Mouse (Mus musculus) intestine, embryonic 15.5 days (tissue): ENCODE results near the gene Ankrd63. TPM values are rescaled to one million over a fixed set of nuclear protein-coding genes. Genes with fewer than 3 reads are reported as not detected.
A peak's percentile ranks its signal among the peaks of the same experiment; 100 is the strongest.

Experiments used
- ATAC-seq: fragments of 200-750 bp; cut with Nextera tagmentation; 2 replicates; pipeline ENCODE4 v1.8.0; 2017; ENCODE audit warnings: moderate TSS enrichment, moderate library complexity
- H3K27ac ChIP-seq: fragments of 300-500 bp; sonication (generic); 2 replicates; pipeline ENCODE4 v1.5.1; 2015; ENCODE audit warnings: mild to moderate bottlenecking, inconsistent platforms
- H3K27me3 ChIP-seq: fragments of 300-500 bp; sonication (generic); replicated peaks from 2 replicates; pipeline ENCODE4 v1.6.1; 2015; ENCODE audit warnings: inconsistent platforms
- H3K36me3 ChIP-seq: fragments of 300-500 bp; sonication (generic); 2 replicates; pipeline ENCODE4 v1.6.1; 2015; ENCODE audit warnings: inconsistent platforms
- H3K4me1 ChIP-seq: fragments of 300-500 bp; sonication (generic); replicated peaks from 2 replicates; pipeline ENCODE4 v1.6.1; 2015; ENCODE audit warnings: inconsistent platforms
- H3K4me2 ChIP-seq: fragments of 300-500 bp; sonication (generic); replicated peaks from 2 replicates; pipeline ENCODE4 v1.6.1; 2015; ENCODE audit warnings: mild to moderate bottlenecking, inconsistent platforms
- H3K4me3 ChIP-seq: fragments of 300-500 bp; sonication (generic); replicated peaks from 2 replicates; pipeline ENCODE4 v1.5.1; 2015; ENCODE audit warnings: inconsistent platforms
- H3K9ac ChIP-seq: fragments of 300-500 bp; sonication (generic); 2 replicates; pipeline ENCODE4 v1.6.1; 2015; ENCODE audit warnings: inconsistent platforms
- H3K9me3 ChIP-seq: fragments of 300-500 bp; sonication (generic); 2 replicates; pipeline ENCODE4 v1.6.1; 2016; ENCODE audit warnings: inconsistent platforms
- WGBS: fragments of 180-500 bp; shearing (Covaris S2); methylation state at CpG from one replicate; pipeline ENCODE4 v1.1.7; 2015; 5-methylcytosine and 5-hydroxymethylcytosine counted together
- polyA plus RNA-seq: library from polyadenylated mRNA; unstranded; fragments of >200 nt; fragmentation: Nextera tagmentation; extraction: Ambion mirVana; gene quantifications from 2 replicates; pipeline ENCODE4 v1.2.1, GENCODE M21; 2015

Gene Ankrd63
- polyA plus RNA-seq, 1 experiment from 2014 or later = 0.30 TPM

- Histone ChIP-seq H3K27me3 (peaks cover 5% of the 10 kb centered on the region; the same call in 1 of the 2 replicates), H3K4me3 (no peak overlapping the region), H3K27ac (no peak overlapping the region), H3K4me2 (no peak overlapping the region), H3K36me3 (no peaks in the 10 kb centered on the region), H3K9me3 (no peaks in the 10 kb centered on the region), H3K9ac (no peak overlapping the region), H3K4me1 (peaks cover 10% of the 10 kb centered on the region)
- 56% methylated on average over 9 of the region's 9 CpGs for WGBS
- no peak for ATAC-seq
Measured at GRCm38 (mm10) chr2:118741183-118741582, 37.4 kb upstream of the Ankrd63 start.

DNA sequence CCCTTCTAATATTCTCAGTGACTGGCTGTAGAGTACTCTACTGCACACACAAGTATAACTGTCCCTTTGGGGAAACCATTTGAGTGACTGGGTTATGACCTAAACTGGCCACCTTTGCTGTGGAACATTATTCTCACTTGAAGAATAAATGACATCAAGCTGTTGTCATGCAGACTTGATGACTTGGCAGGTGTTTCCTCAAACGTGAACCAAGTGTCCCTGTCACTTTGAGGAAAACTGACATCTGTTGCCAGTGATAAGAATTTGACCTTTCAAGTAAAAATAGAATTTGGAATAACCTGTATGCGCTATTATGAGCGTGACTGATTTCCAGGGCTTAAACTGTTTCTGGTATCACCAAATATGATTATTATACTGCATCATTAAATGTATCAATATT is 36.6 kb upstream of the Ankrd63 start:
- Histone ChIP-seq H3K4me2 (no peak overlapping the region), H3K9me3 (no peaks in the 10 kb centered on the region), H3K27me3 (peaks cover 5% of the 10 kb centered on the region; the same call in 1 of the 2 replicates), H3K4me1 (peaks cover 10% of the 10 kb centered on the region), H3K9ac (no peak overlapping the region), H3K27ac (no peak overlapping the region), H3K36me3 (no peaks in the 10 kb centered on the region), H3K4me3 (no peak overlapping the region)
- ATAC-seq = no peak
- WGBS = 66% methylated on average over 3 of the region's 3 CpGs

GRCm38 (mm10) chr2:118733341-118733740 is 29.6 kb upstream of the Ankrd63 start:
- H3K4me1 ChIP-seq = peaks cover 13% of the 10 kb centered on the region
- H3K27ac ChIP-seq = no peak overlapping the region
- ATAC-seq = no peak
- WGBS = 66% methylated on average over 5 of the region's 5 CpGs
- no peak overlapping the region for H3K9ac ChIP-seq
- no peaks in the 10 kb centered on the region for H3K36me3 ChIP-seq
- peaks cover 11% of the 10 kb centered on the region for H3K27me3 ChIP-seq
- H3K4me3 ChIP-seq = no peak overlapping the region
- no peaks in the 10 kb centered on the region for H3K9me3 ChIP-seq
- H3K4me2 ChIP-seq = no peak overlapping the region

DNA sequence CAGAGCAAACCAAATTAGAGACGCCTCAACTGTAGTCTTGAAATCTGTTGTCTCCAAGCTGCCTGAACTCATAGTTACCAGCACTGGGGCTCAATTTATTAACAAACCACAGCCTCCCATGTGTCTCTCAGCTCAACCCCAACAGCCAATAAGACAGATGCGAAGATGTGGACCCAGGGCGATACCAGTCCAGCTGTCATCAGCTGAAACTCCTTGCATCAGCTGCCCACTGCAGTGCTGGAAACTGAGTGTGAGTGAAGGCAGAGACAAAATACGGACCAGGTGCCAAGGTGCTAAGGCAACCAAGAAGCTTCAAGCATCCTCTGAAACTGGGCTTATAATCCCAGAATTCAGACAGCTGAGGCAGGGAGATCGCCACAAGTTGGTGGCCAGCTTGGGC is 28.2 kb upstream of the Ankrd63 start:
- H3K9me3 ChIP-seq = no peaks in the 10 kb centered on the region
- ATAC-seq = no peak
- 83% methylated on average over 5 of the region's 5 CpGs for WGBS
- H3K27ac ChIP-seq = no peak overlapping the region
- no peak overlapping the region for H3K4me3 ChIP-seq
- H3K9ac ChIP-seq = no peak overlapping the region
- no peaks in the 10 kb centered on the region for H3K36me3 ChIP-seq
- no peak overlapping the region for H3K4me2 ChIP-seq
- H3K4me1 ChIP-seq = peaks cover 22% of the 10 kb centered on the region
- peaks cover 11% of the 10 kb centered on the region for H3K27me3 ChIP-seq

- ATAC-seq = peak; percentile 57
- Histone ChIP-seq H3K9me3 (no peaks in the 10 kb centered on the region), H3K36me3 (no peaks in the 10 kb centered on the region), H3K27me3 (peaks cover 11% of the 10 kb centered on the region), H3K27ac (no peak overlapping the region), H3K9ac (no peak overlapping the region), H3K4me2 (no peak overlapping the region), H3K4me3 (no peak overlapping the region), H3K4me1 (peaks cover 22% of the 10 kb centered on the region)
- WGBS = 7% methylated on average over 3 of the region's 3 CpGs
Measured at GRCm38 (mm10) chr2:118730622-118730915, 26.8 kb upstream of the Ankrd63 start.

DNA sequence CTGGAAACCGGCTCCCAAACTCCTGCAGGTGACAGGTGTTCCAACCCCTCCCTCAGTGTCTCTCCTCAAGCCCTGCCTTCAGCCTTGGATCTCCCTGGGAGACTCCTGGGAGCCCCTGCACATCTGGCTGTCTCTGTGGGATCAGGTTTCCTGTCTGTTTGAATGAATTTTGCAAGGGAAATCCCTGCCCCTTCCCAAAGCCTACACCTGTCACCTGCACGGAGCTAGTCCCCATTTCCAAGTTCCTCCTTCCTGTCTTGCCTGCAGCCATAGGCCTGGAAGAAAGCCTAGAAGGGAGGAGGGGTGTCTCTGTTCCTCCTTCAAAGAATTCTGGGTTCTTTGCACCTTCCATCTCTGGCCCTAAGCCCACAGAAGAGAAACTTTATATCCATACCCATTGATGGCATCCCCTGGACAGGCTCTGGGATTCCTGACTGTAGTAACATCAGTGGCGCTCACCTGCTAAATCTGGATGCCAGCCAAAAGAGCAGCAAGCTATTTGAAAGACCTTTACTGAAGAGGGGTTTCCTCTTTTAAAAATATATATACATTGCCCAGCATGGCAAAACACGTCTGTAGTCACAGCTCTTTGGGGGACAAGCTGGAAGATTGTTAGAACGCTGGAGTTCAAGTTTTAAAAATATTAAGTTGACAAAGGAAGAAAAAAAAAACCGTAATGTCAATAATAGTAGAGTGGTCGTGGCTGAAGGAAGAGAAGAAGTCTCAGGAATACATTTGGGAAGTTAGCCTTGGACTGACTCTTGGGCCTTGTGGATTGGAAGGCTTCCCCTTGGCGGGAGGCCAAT is 26.3 kb upstream of the Ankrd63 start:
- Histone ChIP-seq H3K27me3 (peaks cover 11% of the 10 kb centered on the region), H3K36me3 (no peaks in the 10 kb centered on the region), H3K4me2 (no peak overlapping the region), H3K27ac (no peak overlapping the region), H3K9ac (no peak overlapping the region), H3K4me1 (peaks cover 22% of the 10 kb centered on the region), H3K4me3 (no peak overlapping the region), H3K9me3 (no peaks in the 10 kb centered on the region)
- ATAC-seq = no peak
- 22% methylated on average over 8 of the region's 8 CpGs for WGBS

DNA sequence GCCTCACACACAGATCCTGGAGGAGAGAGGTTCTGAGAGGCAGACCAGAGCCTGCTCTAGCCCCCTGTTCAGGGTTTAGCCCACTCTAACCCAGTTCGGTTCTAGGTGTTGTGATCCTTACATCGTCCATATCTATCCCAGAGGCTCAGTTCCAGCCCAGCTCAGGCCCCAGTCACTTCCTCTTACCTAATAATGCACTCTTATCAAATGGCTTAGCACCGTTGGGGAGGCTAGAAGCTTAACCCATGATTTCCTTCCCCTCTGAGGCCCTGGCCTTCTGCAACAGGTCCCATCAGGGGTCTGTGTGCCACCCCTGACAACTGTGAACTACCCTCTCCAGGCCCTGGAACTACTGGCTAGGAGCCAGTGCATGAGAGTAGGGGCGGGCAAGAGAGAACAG is 25.4 kb upstream of the Ankrd63 start:
- H3K4me3 ChIP-seq = no peak overlapping the region
- H3K4me2 ChIP-seq = no peak overlapping the region
- no peaks in the 10 kb centered on the region for H3K9me3 ChIP-seq
- H3K9ac ChIP-seq = no peak overlapping the region
- no peaks in the 10 kb centered on the region for H3K36me3 ChIP-seq
- peak overlapping the region; percentile 44; the same call in 1 of the 2 replicates for H3K27ac ChIP-seq
- H3K4me1 ChIP-seq = peaks cover 22% of the 10 kb centered on the region
- ATAC-seq = no peak
- peaks cover 10% of the 10 kb centered on the region for H3K27me3 ChIP-seq
- 44% methylated on average over 4 of the region's 4 CpGs for WGBS

DNA sequence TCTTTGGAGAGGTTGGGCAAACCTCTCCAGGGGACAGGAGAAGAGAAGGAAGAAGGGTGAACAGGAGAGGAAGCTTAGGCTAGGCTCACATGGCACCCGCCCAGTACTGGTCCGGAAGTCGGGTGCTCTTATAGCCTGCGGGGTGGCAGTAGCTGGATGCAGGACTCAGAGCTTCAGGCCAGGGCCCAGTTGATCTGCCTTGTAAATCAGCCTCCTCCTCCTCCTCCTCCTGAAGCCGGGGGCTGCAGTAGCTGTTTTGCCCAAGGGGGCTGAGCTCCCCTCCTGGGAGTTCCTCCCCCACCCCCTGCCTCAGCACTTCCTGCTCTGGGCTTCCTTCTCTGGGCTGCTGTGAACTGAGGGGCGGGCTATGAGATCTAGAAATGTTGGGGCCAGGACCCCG is 24.6 kb upstream of the Ankrd63 start, which contains the start of gene Plcb2:
TSS of gene Plcb2 (minus strand) at position 102 of the 400 bp plus-strand sequence.
- no peaks in the 10 kb centered on the region for H3K9me3 ChIP-seq
- H3K4me3 ChIP-seq = peak within 1 kb of the TSS; percentile 7
- peak within 1 kb of the TSS; percentile 70 for H3K27ac ChIP-seq
- peak; percentile 56 for ATAC-seq
- peaks cover 5% of the 10 kb centered on the region for H3K27me3 ChIP-seq
- H3K36me3 ChIP-seq = no peaks in the 10 kb centered on the region
- 13% methylated on average over 7 of the region's 7 CpGs for WGBS
- peaks cover 22% of the 10 kb centered on the region for H3K4me1 ChIP-seq
- peak within 1 kb of the TSS; percentile 46 for H3K4me2 ChIP-seq
- H3K9ac ChIP-seq = no peak within 1 kb of the TSS

GRCm38 (mm10) chr2:118727911-118728310 is 24.1 kb upstream of the Ankrd63 start:
- peaks cover 22% of the 10 kb centered on the region for H3K4me1 ChIP-seq
- peaks cover 3% of the 10 kb centered on the region for H3K27me3 ChIP-seq
- no peak overlapping the region for H3K9ac ChIP-seq
- H3K27ac ChIP-seq = peak overlapping the region; percentile 70
- no peaks in the 10 kb centered on the region for H3K9me3 ChIP-seq
- no peaks in the 10 kb centered on the region for H3K36me3 ChIP-seq
- 11% methylated on average over 9 of the region's 9 CpGs for WGBS
- ATAC-seq = peak; percentile 40
- H3K4me2 ChIP-seq = peak overlapping the region; percentile 46
- peak overlapping the region; percentile 7 for H3K4me3 ChIP-seq

- Histone ChIP-seq H3K27ac (0 out of 2 replicates have a peak overlapping the region, but pooled peaks have one; percentile 70), H3K4me3 (no peak overlapping the region), H3K9ac (no peak overlapping the region), H3K9me3 (no peaks in the 10 kb centered on the region), H3K27me3 (peaks cover 3% of the 10 kb centered on the region; the same call in 1 of the 2 replicates), H3K36me3 (no peaks in the 10 kb centered on the region), H3K4me1 (peaks cover 22% of the 10 kb centered on the region), H3K4me2 (no peak overlapping the region)
- WGBS = 93% methylated on average over 2 of the region's 2 CpGs
- no peak for ATAC-seq
Measured at GRCm38 (mm10) chr2:118726873-118727272, 23.1 kb upstream of the Ankrd63 start.

- no peak overlapping the region for H3K9ac ChIP-seq
- peaks cover 22% of the 10 kb centered on the region for H3K4me1 ChIP-seq
- H3K9me3 ChIP-seq = no peaks in the 10 kb centered on the region
- H3K4me2 ChIP-seq = no peak overlapping the region
- no peak overlapping the region for H3K27ac ChIP-seq
- no peak overlapping the region for H3K4me3 ChIP-seq
- ATAC-seq = no peak
- peaks cover 3% of the 10 kb centered on the region; the same call in 1 of the 2 replicates for H3K27me3 ChIP-seq
- WGBS = 70% methylated on average over 4 of the region's 4 CpGs
- H3K36me3 ChIP-seq = no peaks in the 10 kb centered on the region
Measured at GRCm38 (mm10) chr2:118725511-118725910, 21.7 kb upstream of the Ankrd63 start.

DNA sequence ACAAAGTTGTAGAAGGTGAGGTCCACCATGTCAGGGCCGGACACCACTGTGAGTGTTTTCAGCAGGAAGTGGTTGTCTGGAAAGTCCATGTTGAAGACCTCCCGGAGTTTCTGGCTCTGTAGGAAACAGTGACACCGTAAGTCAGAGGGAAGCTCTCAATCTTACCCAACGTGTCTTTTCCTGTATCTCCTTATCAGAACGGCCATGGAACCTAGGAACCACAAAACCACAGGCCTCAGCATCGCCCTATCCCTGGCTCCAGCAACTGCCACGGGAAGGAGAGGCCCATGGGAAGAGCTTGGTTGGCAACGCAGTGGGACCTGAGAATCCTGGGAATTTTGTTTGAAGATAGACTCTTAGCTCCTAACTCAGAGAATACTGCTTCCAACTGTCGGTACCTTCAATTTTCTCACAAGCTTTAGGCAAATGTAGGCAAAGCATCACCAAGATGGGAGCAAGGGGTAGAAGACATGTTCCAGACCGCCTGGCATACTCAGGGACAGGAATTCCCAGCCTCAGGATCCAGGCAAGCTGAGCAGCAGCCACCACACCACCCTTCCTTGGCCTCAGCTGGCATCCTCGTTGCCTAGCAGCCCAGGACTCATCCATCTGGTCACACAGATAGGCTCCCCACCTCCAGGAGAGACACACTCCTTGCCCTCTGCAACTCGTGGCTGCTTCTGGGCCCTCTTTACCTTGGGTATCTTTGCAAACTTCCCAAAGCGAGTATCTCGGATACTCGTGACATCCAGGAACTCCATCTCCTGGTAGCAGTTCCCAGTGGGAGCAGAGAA is 20.1 kb upstream of the Ankrd63 start:
- Histone ChIP-seq H3K4me2 (no peak overlapping the region), H3K4me3 (no peak overlapping the region), H3K9me3 (no peaks in the 10 kb centered on the region), H3K36me3 (no peaks in the 10 kb centered on the region), H3K9ac (no peak overlapping the region), H3K4me1 (peaks cover 12% of the 10 kb centered on the region; the same call in 1 of the 2 replicates), H3K27me3 (peaks cover 3% of the 10 kb centered on the region; the same call in 1 of the 2 replicates), H3K27ac (no peak overlapping the region)
- WGBS = 77% methylated on average over 15 of the region's 15 CpGs
- ATAC-seq = no peak
